Mouse (Mus musculus) heart, embryonic 10.5 days (tissue): ENCODE results near the gene Zfp655. TPM values are rescaled to one million over a fixed set of nuclear protein-coding genes. Genes with fewer than 3 reads are reported as not detected.
"Not testable (repeated sequence)": the region's sequence is repeated elsewhere in the genome, so short reads cannot be mapped to it uniquely, and the experiment has no call there.

Experiments used
- DNase-seq: peaks from one replicate; pipeline ENCODE4 v3.0.0-alpha.2; 2017; ENCODE audit warnings: low spot score
- H3K27ac ChIP-seq: fragments of 300-500 bp; sonication (generic); 2 replicates; pipeline ENCODE4 v1.5.1; 2016; ENCODE audit warnings: mild to moderate bottlenecking
- H3K27me3 ChIP-seq: fragments of 300-500 bp; sonication (generic); 2 replicates; pipeline ENCODE4 v1.6.1; 2016; ENCODE audit warnings: mild to moderate bottlenecking; ENCODE audit not compliant: poor library complexity, insufficient read depth, severe bottlenecking
- H3K36me3 ChIP-seq: fragments of 300-500 bp; sonication (generic); 2 replicates; pipeline ENCODE4 v1.6.1; 2016; ENCODE audit warnings: mild to moderate bottlenecking, moderate library complexity
- H3K4me1 ChIP-seq: fragments of 300-500 bp; sonication (generic); 2 replicates; pipeline ENCODE4 v1.6.1; 2016; ENCODE audit warnings: mild to moderate bottlenecking
- H3K4me3 ChIP-seq: fragments of 300-500 bp; sonication (generic); 2 replicates; pipeline ENCODE4 v1.5.1; 2016; ENCODE audit warnings: mild to moderate bottlenecking, moderate library complexity
- H3K9me3 ChIP-seq: fragments of 300-500 bp; sonication (generic); 2 replicates; pipeline ENCODE4 v1.6.1; 2016; ENCODE audit warnings: mild to moderate bottlenecking, moderate library complexity
- WGBS: fragments of 180-500 bp; shearing (Covaris S2); methylation state at CpG from one replicate; pipeline ENCODE4 v1.1.7; 2016; 5-methylcytosine and 5-hydroxymethylcytosine counted together
- polyA plus RNA-seq: library from polyadenylated mRNA; unstranded; fragments of >200 nt; fragmentation: Nextera tagmentation; extraction: Ambion mirVana; gene quantifications from 2 replicates; pipeline ENCODE4 v1.2.1, GENCODE M21; 2016

The Zfp655 gene
- polyA plus RNA-seq, 1 experiment from 2014 or later = 32.5 TPM

DNA sequence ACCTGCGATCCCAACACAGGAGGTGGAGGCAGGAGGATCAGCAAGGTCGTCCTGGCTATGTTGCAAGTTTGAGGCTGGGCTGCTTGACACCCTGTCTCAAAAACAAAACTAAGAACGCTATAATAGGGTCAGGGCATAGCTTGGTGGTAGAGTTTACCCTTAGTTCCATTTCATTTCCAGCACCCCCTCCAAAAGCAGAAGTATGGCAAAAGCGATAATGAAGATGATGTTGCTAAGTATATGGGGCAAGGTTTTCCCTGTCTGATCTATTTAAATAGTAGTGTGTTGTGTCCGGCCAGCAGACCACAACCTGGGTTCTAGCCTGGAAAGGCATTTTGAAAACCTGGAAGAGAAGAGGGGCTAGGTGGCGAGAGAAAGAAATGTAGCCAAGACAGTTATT, 23.6 kb upstream of the Zfp655 start:
- no peaks in the 10 kb centered on the region for H3K27me3 ChIP-seq
- no peak overlapping the region for H3K27ac ChIP-seq
- no peak for DNase-seq
- 85% methylated on average over 6 of the region's 6 CpGs for WGBS
- no peaks in the 10 kb centered on the region for H3K9me3 ChIP-seq
- peaks cover 12% of the 10 kb centered on the region for H3K4me1 ChIP-seq
- no peak overlapping the region for H3K4me3 ChIP-seq
- H3K36me3 ChIP-seq = peaks cover 55% of the 10 kb centered on the region

DNA sequence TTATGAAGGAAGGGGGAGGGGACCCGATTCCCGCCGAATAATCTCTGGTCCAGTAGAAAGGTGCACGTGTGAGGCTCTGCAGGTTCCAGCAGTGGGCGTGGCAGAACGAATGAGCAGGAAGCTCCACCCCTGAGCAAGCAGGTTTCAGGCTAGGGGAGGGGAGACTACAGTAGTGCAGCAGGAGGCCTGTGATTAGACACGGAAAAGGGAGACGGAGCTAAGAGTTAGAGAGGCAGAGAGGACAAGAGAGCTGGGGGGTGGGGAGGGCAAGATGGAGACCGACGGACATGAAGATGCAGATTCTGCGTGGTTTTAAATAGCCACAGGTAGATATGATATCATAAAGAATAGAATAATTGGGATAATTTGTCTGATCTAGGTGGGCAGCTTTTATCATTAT, 23.1 kb upstream of the Zfp655 start:
- not testable (repeated sequence) for H3K27me3 ChIP-seq, H3K9me3 ChIP-seq, H3K27ac ChIP-seq, H3K4me3 ChIP-seq
- Histone ChIP-seq H3K4me1 (peaks cover 12% of the 10 kb centered on the region), H3K36me3 (peaks cover 59% of the 10 kb centered on the region)
- WGBS = 43% methylated on average over 11 of the region's 11 CpGs
- DNase-seq = peak; percentile 69

DNA sequence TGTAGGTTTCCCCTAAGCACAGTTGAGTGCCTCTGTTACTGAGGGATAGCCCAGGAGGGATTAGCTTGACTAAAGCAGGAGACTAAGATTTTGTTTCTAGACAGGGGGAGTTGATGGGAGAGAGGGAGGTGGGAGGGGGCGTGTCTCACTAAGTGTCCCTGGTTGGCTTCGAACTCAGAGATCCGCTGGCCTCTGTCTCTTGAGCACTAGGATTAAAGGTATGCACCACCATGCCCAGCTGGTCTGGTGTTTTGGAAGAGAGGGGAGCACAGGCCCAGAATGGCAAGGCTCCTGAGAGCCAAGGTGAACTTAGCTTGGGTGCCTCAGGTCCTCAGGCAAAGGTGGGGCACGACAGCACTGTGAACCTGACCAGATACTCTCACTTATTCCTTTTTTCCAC, 20.2 kb upstream of the Zfp655 start:
- Histone ChIP-seq H3K27ac (no peak overlapping the region), H3K27me3 (no peaks in the 10 kb centered on the region), H3K36me3 (peaks cover 79% of the 10 kb centered on the region), H3K4me1 (no peaks in the 10 kb centered on the region), H3K4me3 (no peak overlapping the region), H3K9me3 (no peaks in the 10 kb centered on the region)
- 95% methylated on average over 4 of the region's 4 CpGs for WGBS
- DNase-seq = peak; percentile 71

DNA sequence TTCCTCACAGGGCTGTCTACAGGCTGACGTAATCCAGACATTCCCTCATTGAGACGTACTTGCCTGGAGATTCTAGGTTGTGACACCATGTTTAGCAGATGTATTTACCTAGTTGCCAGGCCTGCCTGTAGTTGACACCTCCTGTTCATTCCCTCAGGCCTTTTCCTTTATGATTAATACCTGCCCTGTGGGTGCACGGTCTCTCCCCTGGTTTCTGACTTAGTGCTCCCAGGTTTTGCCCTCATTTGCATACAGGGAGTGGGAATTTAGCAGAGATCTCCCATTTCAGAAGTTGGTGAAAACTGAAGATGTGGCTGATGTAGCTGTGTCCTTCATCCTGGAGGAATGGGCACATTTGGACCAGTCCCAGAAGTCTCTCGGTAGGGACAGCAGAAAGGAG, 19.3 kb upstream of the Zfp655 start:
- no peak overlapping the region for H3K27ac ChIP-seq
- peaks cover 73% of the 10 kb centered on the region for H3K36me3 ChIP-seq
- DNase-seq = peak; percentile 60
- H3K4me3 ChIP-seq = no peak overlapping the region
- no peaks in the 10 kb centered on the region for H3K4me1 ChIP-seq
- no peaks in the 10 kb centered on the region for H3K9me3 ChIP-seq
- 86% methylated on average over 4 of the region's 4 CpGs for WGBS
- no peaks in the 10 kb centered on the region for H3K27me3 ChIP-seq

DNA sequence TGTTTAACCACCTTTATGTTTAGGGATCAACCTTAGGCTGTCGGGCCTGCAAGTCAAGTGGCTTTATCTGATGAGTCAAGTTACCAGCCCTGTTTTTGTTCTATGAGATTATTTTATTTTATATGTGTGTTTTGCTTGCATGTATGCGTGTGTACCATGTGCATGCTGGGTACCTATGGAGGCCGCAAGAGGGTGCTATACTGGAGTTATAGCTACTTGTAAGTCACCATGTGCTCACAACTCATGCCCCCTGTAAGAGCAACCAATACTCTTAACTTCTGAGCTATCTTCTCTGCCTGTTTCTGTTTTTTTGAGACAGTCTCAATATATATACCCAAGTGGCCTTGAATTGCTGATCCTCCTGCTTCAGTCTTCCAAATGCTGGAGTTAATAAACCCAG, 18.0 kb upstream of the Zfp655 start:
- no peaks in the 10 kb centered on the region for H3K27me3 ChIP-seq
- WGBS = 89% methylated on average over 3 of the region's 3 CpGs
- DNase-seq = no peak
- peaks cover 71% of the 10 kb centered on the region for H3K36me3 ChIP-seq
- H3K4me3 ChIP-seq = no peak overlapping the region
- no peak overlapping the region for H3K27ac ChIP-seq
- no peaks in the 10 kb centered on the region for H3K4me1 ChIP-seq
- H3K9me3 ChIP-seq = no peaks in the 10 kb centered on the region

DNA sequence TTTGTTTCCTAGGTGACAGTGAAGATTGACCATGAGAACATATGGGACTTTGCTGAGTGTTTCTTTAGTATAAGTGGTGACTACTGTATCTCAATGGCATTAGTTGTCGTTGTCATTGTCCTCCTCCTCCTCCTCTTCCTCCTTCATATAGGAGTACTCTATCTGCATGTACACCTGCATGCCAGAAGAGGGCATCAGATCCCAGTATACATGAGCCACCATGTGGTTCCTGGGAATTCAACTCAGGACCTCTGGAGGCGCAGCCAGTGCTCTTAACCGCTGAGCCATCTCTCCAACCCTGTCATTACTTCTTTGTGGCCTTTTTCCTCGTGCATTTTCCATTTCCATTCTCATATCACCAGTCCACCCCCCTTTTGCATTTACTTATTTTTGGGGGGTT, 16.8 kb upstream of the Zfp655 start:
- H3K9me3 ChIP-seq = no peaks in the 10 kb centered on the region
- H3K4me3 ChIP-seq = no peak overlapping the region
- no peaks in the 10 kb centered on the region for H3K27me3 ChIP-seq
- DNase-seq = no peak
- no peaks in the 10 kb centered on the region for H3K4me1 ChIP-seq
- 64% methylated on average over 4 of the region's 4 CpGs for WGBS
- peaks cover 75% of the 10 kb centered on the region for H3K36me3 ChIP-seq
- H3K27ac ChIP-seq = no peak overlapping the region

DNA sequence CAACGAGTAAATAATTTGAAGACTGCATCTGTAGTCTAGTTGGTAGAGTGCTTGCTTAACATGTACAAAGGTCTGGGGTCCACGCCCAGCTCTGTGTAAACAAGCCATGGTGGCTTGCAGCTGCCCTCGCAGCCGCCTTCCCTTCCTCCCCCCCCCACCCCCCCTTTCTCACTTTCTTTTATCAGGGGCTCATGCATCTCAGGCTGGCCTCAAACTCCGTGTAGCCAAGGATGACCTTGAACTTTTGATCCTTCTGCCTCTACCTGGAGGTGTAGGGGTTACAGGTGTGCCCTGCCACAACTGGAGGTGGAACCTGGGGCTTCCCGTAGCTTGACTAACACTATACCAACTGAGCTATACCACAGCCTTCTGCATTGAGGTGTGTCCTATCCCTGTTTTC, 13.8 kb upstream of the Zfp655 start:
- H3K27ac ChIP-seq = no peak overlapping the region
- no peaks in the 10 kb centered on the region for H3K4me1 ChIP-seq
- no peak overlapping the region for H3K4me3 ChIP-seq
- no peaks in the 10 kb centered on the region for H3K9me3 ChIP-seq
- WGBS = 78% methylated on average over 6 of the region's 6 CpGs
- no peaks in the 10 kb centered on the region for H3K27me3 ChIP-seq
- DNase-seq = no peak
- peaks cover 70% of the 10 kb centered on the region for H3K36me3 ChIP-seq

DNA sequence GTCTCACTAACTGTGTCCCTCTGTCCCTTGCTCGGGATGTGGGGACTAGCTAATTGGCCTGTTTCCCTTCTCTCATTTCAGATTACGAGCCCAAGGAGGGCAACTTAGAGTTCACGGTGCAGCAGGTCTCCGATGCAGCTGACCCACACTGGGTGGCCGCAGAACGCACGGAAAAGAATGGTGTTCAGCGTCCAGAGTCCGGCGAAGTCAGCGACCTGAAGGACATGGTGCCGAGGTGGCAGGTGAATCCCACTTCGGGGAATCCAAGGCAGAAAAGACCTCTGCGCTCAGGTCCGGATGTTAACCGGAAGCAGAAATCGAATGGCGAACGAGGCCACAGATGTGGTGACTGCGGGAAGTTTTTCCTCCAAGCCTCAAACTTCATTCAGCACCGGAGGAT, 13.3 kb upstream of the Zfp655 start:
- Histone ChIP-seq H3K27me3 (no peaks in the 10 kb centered on the region), H3K9me3 (no peaks in the 10 kb centered on the region), H3K4me3 (no peak overlapping the region), H3K27ac (no peak overlapping the region), H3K4me1 (no peaks in the 10 kb centered on the region), H3K36me3 (peaks cover 65% of the 10 kb centered on the region)
- 95% methylated on average over 21 of the region's 21 CpGs for WGBS
- DNase-seq = no peak

DNA sequence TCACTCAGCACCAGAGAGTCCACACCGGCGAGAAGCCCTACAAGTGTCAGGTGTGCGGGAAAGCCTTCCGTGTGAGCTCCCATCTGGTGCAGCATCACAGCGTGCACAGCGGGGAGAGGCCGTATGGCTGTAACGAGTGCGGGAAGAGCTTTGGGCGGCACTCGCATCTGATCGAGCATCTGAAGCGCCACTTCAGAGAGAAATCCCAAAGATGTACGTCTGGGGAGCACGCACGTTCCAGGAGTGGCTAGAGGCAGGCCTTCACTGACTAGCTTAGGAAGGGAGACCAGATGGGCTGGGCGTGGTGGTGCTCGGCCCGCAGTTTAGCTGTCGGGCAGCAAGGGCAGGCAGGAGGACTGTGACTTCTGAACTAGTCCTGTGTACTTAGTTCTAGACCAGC, 12.8 kb upstream of the Zfp655 start:
- Histone ChIP-seq H3K27me3 (no peaks in the 10 kb centered on the region), H3K27ac (no peak overlapping the region), H3K4me3 (no peak overlapping the region), H3K9me3 (no peaks in the 10 kb centered on the region), H3K36me3 (peaks cover 61% of the 10 kb centered on the region), H3K4me1 (no peaks in the 10 kb centered on the region)
- DNase-seq = no peak
- WGBS = 96% methylated on average over 20 of the region's 20 CpGs

DNA sequence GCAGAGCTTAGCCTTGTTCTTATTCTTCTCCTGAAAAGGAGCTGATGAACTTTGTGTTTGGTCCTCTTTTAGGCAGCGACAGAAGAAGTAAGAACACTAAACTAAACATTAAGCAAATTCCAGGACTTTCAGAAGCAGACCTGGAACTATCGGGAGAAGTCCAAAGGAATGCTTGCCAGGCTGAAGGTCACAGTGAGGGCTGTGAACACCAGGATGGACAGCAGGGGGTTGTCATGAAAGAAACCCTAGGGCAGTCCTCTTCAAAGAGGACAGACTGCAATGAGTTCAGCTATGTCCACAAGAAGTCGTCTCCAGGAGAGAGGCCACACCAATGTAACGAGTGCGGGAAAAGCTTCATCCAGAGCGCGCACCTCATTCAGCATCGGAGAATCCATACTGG, 11.5 kb upstream of the Zfp655 start:
- Histone ChIP-seq H3K4me1 (no peaks in the 10 kb centered on the region), H3K27ac (no peak overlapping the region), H3K9me3 (no peaks in the 10 kb centered on the region), H3K36me3 (peaks cover 51% of the 10 kb centered on the region), H3K27me3 (no peaks in the 10 kb centered on the region), H3K4me3 (no peak overlapping the region)
- whole genome bisulfite sequencing = 89% methylated on average over 8 of the region's 8 CpGs
- no peak for DNase-seq

DNA sequence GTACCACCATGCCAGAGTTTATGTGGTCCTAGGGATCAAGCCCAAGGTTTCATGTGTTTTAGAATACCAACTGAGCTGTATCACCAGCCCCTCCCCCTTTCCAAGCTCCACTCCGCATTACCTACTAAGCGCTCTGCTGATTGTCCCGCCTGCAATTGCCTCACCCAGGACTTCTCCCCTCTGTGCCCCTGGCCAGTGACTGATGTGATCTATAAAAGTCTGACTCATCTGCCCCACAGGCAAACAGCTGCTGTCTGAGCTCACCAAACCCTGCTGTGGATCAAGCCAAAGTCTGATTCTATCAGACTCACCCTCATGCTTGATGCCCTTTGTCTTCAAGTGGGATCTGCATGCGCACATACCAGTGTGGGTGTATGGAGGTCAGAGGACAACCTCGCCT, 8.7 kb upstream of the Zfp655 start:
- Histone ChIP-seq H3K4me1 (no peaks in the 10 kb centered on the region), H3K36me3 (peaks cover 42% of the 10 kb centered on the region), H3K4me3 (no peak overlapping the region), H3K9me3 (no peaks in the 10 kb centered on the region), H3K27me3 (no peaks in the 10 kb centered on the region), H3K27ac (no peak overlapping the region)
- DNase-seq = no peak
- WGBS = 80% methylated on average over 5 of the region's 5 CpGs

DNA sequence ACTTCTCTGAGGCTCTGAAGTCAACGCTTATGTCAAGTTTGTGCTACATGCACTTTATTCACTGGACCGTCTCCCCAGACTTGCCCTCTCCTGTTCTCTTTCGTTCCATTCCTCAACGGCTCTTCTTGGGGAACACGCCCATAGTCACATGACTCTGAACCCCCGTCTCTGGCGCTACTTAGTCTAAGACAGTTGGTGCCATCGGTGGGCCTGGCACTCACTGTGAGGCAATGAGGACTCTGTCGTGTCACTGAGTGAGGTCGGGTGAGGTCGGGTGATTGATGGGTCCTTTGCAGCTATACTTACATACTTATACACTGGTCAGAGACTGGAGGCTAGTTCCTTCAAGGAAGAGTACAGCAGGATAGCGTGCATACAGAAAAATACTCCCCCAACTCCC, 8.1 kb upstream of the Zfp655 start:
- H3K27ac ChIP-seq = no peak overlapping the region
- H3K27me3 ChIP-seq = no peaks in the 10 kb centered on the region
- DNase-seq = no peak
- peaks cover 36% of the 10 kb centered on the region for H3K36me3 ChIP-seq
- H3K4me3 ChIP-seq = no peak overlapping the region
- 80% methylated on average over 12 of the region's 12 CpGs for WGBS
- H3K4me1 ChIP-seq = no peaks in the 10 kb centered on the region
- H3K9me3 ChIP-seq = no peaks in the 10 kb centered on the region

DNA sequence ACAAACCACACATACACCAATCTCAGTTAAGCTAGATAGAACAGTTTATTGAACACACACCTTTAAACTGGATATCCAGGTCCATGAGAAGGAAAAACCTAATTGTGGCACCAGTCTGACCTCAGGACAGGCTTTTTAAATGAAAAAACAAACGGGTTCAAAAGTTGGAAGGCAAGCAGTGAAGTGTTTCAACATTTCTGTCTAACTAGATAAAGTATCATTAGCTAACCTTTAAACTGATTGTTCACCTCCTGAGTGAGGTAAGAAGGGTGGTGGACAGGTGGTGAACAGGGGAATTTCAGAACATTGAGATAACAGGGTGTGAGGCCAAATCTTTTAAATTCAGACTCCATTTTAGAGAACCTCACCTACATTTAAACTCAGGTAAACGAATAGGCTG, 5.1 kb upstream of the Zfp655 start:
- Histone ChIP-seq H3K27ac (no peak overlapping the region), H3K27me3 (no peaks in the 10 kb centered on the region), H3K36me3 (peaks cover 7% of the 10 kb centered on the region), H3K4me1 (peaks cover 11% of the 10 kb centered on the region; the same call in 1 of the 2 replicates), H3K4me3 (no peak overlapping the region), H3K9me3 (no peaks in the 10 kb centered on the region)
- WGBS = 61% methylated on average over 2 of the region's 2 CpGs
- DNase-seq = no peak

DNA sequence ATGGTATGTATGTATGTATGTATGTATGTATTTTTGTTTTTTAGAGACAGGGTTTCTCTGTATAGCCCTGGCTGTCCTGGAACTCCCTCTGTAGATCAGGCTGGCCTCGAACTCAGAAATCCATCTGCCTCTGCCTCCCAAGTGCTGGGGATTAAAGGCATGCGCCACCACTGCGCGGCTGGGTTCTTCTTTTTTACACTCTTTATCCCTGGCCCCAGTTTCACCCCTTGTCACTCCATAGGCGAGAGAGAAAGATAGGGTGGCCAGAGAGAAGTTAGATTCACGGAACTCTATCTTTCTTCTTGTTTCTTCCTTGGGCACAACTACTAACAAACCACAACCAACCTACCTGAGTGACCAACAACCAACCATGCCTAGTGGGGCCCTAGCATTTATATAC, 2.2 kb upstream of the Zfp655 start:
- not testable (repeated sequence) for DNase-seq, H3K4me3 ChIP-seq, H3K27me3 ChIP-seq, H3K9me3 ChIP-seq, H3K27ac ChIP-seq
- H3K36me3 ChIP-seq = peaks cover 12% of the 10 kb centered on the region
- WGBS = 78% methylated on average over 6 of the region's 6 CpGs
- H3K4me1 ChIP-seq = peaks cover 18% of the 10 kb centered on the region; the same call in 1 of the 2 replicates
